Mouse (Mus musculus) liver, adult 2 months (tissue): Measurements from ENCODE around the gene Snrk. TPM values are rescaled to one million over a fixed set of nuclear protein-coding genes. Genes with fewer than 3 reads are reported as not detected.

Experiments
- DNase-seq: peaks from one replicate; pipeline ENCODE4 v3.0.0-alpha.2; 2011; ENCODE audit warnings: low read depth, low spot score; ENCODE audit errors: extremely low read depth
- H3K27ac ChIP-seq: fragments of 200-500 bp; replicated peaks from 2 replicates; pipeline ENCODE4 v1.5.1; 2012; ENCODE audit warnings: low read depth, mild to moderate bottlenecking, control low read depth, inconsistent platforms, low read length; ENCODE audit not compliant: insufficient read depth
- H3K27me3 ChIP-seq: fragments of 200-500 bp; 2 replicates; pipeline ENCODE4 v1.6.1; 2012; ENCODE audit warnings: mild to moderate bottlenecking, moderate library complexity, low read length, inconsistent platforms; ENCODE audit not compliant: control insufficient read depth, insufficient read depth
- H3K36me3 ChIP-seq: fragments of 200-500 bp; 2 replicates; pipeline ENCODE4 v1.6.1; 2012; ENCODE audit warnings: low read length, inconsistent platforms; ENCODE audit not compliant: control insufficient read depth, insufficient read depth
- H3K4me1 ChIP-seq: fragments of 200-500 bp; 2 replicates; pipeline ENCODE4 v1.6.1; 2011; ENCODE audit warnings: low read length; ENCODE audit not compliant: control insufficient read depth, insufficient read depth
- H3K4me3 ChIP-seq: fragments of 200-500 bp; 2 replicates; pipeline ENCODE4 v1.5.1; 2011; ENCODE audit warnings: low read depth, mild to moderate bottlenecking, control low read depth, low read length, moderate library complexity; ENCODE audit not compliant: insufficient read depth
- H3K79me2 ChIP-seq: fragments of 200-500 bp; 2 replicates; pipeline ENCODE4 v1.6.1; 2012; ENCODE audit warnings: inconsistent platforms, mild to moderate bottlenecking, low read length, moderate library complexity; ENCODE audit not compliant: control insufficient read depth, insufficient read depth
- H3K9ac ChIP-seq: fragments of 200-500 bp; 2 replicates; pipeline ENCODE4 v1.6.1; 2012; ENCODE audit warnings: low read depth, mild to moderate bottlenecking, control low read depth, inconsistent platforms, low read length
- CTCF ChIP-seq: fragments of 200-500 bp; IDR thresholded peaks from 2 replicates; pipeline ENCODE4 v1.5.1; 2011; ENCODE audit warnings: low read depth, low read length, control low read depth
- POLR2A ChIP-seq: fragments of 200-500 bp; IDR thresholded peaks from 2 replicates; pipeline ENCODE4 v1.6.1; 2011; ENCODE audit warnings: low read length, control low read depth; ENCODE audit not compliant: insufficient read depth; ENCODE audit errors: extremely low read depth
- WGBS: fragments of 180-500 bp; shearing (Covaris S2); methylation state at CpG from one replicate; pipeline ENCODE4 v1.1.7; 2018; 5-methylcytosine and 5-hydroxymethylcytosine counted together
- polyA plus RNA-seq: library from polyadenylated mRNA; depleted of rRNA; stranded (reverse); fragments of >200 nt; gene quantifications from 2 replicates; pipeline ENCODE4 v1.2.3, GENCODE M21; 2012
- total RNA-seq: library from RNA; depleted of rRNA; stranded (reverse); fragments of >200 nt; gene quantifications from 2 replicates; pipeline ENCODE4 v1.2.3, GENCODE M21; 2014

Snrk gene
- total and polyA plus RNA-seq, 2 experiments = 36.4 to 67.4 TPM

GRCm38 (mm10) chr9:122110508-122110907, 6.6 kb upstream of the Snrk start:
- no peaks in the 10 kb centered on the region for H3K79me2 ChIP-seq
- H3K27ac ChIP-seq = peak overlapping the region; percentile 42; the same call in 1 of the 2 replicates
- H3K36me3 ChIP-seq = no peaks in the 10 kb centered on the region
- no peaks in the 10 kb centered on the region; the same call in 1 of the 2 replicates for H3K4me1 ChIP-seq
- no peak overlapping the region for H3K4me3 ChIP-seq
- no peaks in the 10 kb centered on the region for H3K27me3 ChIP-seq
- no peak for DNase-seq
- no peak overlapping the region for H3K9ac ChIP-seq
- WGBS = 94% methylated on average over 6 of the region's 6 CpGs
- TF ChIP-seq POLR2A (no peak), CTCF (no peak)

GRCm38 (mm10) chr9:122110921-122111320, 6.1 kb upstream of the Snrk start:
- Histone ChIP-seq H3K79me2 (no peaks in the 10 kb centered on the region), H3K9ac (no peak overlapping the region), H3K4me3 (no peak overlapping the region), H3K4me1 (peaks cover 1% of the 10 kb centered on the region), H3K36me3 (no peaks in the 10 kb centered on the region), H3K27me3 (no peaks in the 10 kb centered on the region), H3K27ac (no peak overlapping the region)
- TF ChIP-seq CTCF = no peak
- TF ChIP-seq POLR2A = no peak
- no peak for DNase-seq
- 94% methylated on average over 5 of the region's 5 CpGs for WGBS

GRCm38 (mm10) chr9:122115552-122115951, 1.5 kb upstream of the Snrk start:
- H3K4me1 ChIP-seq = peaks cover 18% of the 10 kb centered on the region
- H3K27me3 ChIP-seq = no peaks in the 10 kb centered on the region
- no peak overlapping the region for H3K4me3 ChIP-seq
- H3K79me2 ChIP-seq = peaks cover 17% of the 10 kb centered on the region
- TF ChIP-seq POLR2A (no peak), CTCF (no peak)
- DNase-seq = peak; percentile 95
- 14% methylated on average over 4 of the region's 4 CpGs for WGBS
- H3K9ac ChIP-seq = no peak overlapping the region
- H3K36me3 ChIP-seq = no peaks in the 10 kb centered on the region; the same call in 1 of the 2 replicates
- H3K27ac ChIP-seq = peak overlapping the region; percentile 32

- Histone ChIP-seq H3K79me2 (peaks cover 25% of the 10 kb centered on the region), H3K4me1 (peaks cover 26% of the 10 kb centered on the region), H3K9ac (no peak overlapping the region), H3K4me3 (no peak overlapping the region), H3K27me3 (no peaks in the 10 kb centered on the region), H3K36me3 (peaks cover 6% of the 10 kb centered on the region; the same call in 1 of the 2 replicates), H3K27ac (0 out of 2 replicates have a peak overlapping the region, but pooled peaks have one; percentile 17)
- peak; percentile 51 for DNase-seq
- TF ChIP-seq CTCF (no peak), POLR2A (no peak)
- WGBS = 0% methylated on average over 1 of the region's 1 CpGs
Observed at GRCm38 (mm10) chr9:122116359-122116758, 707 bp upstream of the Snrk start.

GRCm38 (mm10) chr9:122117692-122118529, 845 bp downstream of the Snrk start:
- H3K4me3 ChIP-seq = peak overlapping the region; percentile 100
- DNase-seq = peak; percentile 99

GRCm38 (mm10) chr9:122120089-122120488, 3.0 kb downstream of the Snrk start:
- peak; percentile 79 for DNase-seq

More at GRCm38 (mm10) chr9:122117692-122118529, 845 bp downstream of the Snrk start:
- Histone ChIP-seq H3K27me3 (no peaks in the 10 kb centered on the region), H3K9ac (peak overlapping the region; percentile 100), H3K27ac (peak overlapping the region; percentile 100), H3K36me3 (peaks cover 10% of the 10 kb centered on the region; the same call in 1 of the 2 replicates), H3K4me1 (peaks cover 33% of the 10 kb centered on the region), H3K79me2 (peaks cover 34% of the 10 kb centered on the region)
- 1% methylated on average over 40 of the region's 40 CpGs for WGBS
- TF ChIP-seq CTCF (no peak), POLR2A (no peak)

More at GRCm38 (mm10) chr9:122120089-122120488, 3.0 kb downstream of the Snrk start:
- H3K4me1 ChIP-seq = peaks cover 42% of the 10 kb centered on the region
- H3K4me3 ChIP-seq = no peak overlapping the region
- peak overlapping the region; percentile 46 for H3K27ac ChIP-seq
- H3K9ac ChIP-seq = peak overlapping the region; percentile 49
- TF ChIP-seq POLR2A = no peak
- peak; percentile 83 for TF ChIP-seq CTCF
- H3K27me3 ChIP-seq = no peaks in the 10 kb centered on the region
- peaks cover 10% of the 10 kb centered on the region; the same call in 1 of the 2 replicates for H3K36me3 ChIP-seq
- peaks cover 48% of the 10 kb centered on the region for H3K79me2 ChIP-seq
- WGBS = 12% methylated on average over 3 of the region's 3 CpGs
